Mouse (Mus musculus) erythroid progenitor cell, adult 5-6 weeks (primary cell): ENCODE measurements around the gene Xpnpep1. TPM values are rescaled to one million over a fixed set of nuclear protein-coding genes. Genes with fewer than 3 reads are reported as not detected.

Experiments
- ATAC-seq: replicated peaks from 2 replicates; pipeline ENCODE4 v1.8.0; 2016; ENCODE audit warnings: moderate number of reproducible peaks, mild to moderate bottlenecking, moderate TSS enrichment, inconsistent platforms; ENCODE audit not compliant: poor library complexity, low FRiP score, severe bottlenecking
- total RNA-seq, 2 experiments: library from RNA; stranded (forward) in 1 of 2; stranded (reverse) in 1 of 2; fragments of 150-400 nt in 1 of 2; fragments of 186-747, 209-891 nt in 1 of 2; gene quantifications; 2 replicates each; pipeline versions ENCODE4 v1.2.3 to v1.2.4; 2015 to 2017; ENCODE audit warnings: low replicate concordance in 2 of 2

Xpnpep1 gene
- total RNA-seq, 2 experiments from 2014 or later = 27.3 to 45.7 TPM

DNA sequence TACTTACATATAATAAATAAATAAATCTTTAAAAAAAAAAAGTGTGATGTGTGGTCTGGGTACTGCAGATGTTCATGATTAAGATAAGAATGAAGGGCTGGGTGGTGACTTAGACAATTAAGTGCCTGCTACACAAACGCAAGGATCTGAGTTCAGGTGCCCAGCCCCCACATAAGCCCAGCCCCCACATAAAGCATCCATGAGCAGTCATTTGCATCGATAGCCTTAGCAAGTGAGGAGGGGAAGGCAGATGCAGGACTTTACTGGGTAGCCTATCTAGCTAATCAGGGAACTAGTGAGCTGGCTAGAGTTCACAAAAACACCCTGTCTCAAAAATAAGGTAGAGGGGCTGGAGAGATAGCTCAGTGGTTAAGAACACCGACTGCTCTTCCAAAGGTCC lies 29.4 kb upstream of the Xpnpep1 start:
- no peak for ATAC-seq

- no peak for ATAC-seq
These were observed 26.9 kb upstream of the Xpnpep1 start for GRCm38 (mm10) chr19:53066934-53067333.

GRCm38 (mm10) chr19:53066531-53066930 lies 26.5 kb upstream of the Xpnpep1 start:
- no peak for ATAC-seq

- no peak for ATAC-seq
These were observed 25.0 kb upstream of the Xpnpep1 start for GRCm38 (mm10) chr19:53064972-53065361.

- ATAC-seq = no peak
These were observed 24.4 kb upstream of the Xpnpep1 start for GRCm38 (mm10) chr19:53064292-53064971.

DNA sequence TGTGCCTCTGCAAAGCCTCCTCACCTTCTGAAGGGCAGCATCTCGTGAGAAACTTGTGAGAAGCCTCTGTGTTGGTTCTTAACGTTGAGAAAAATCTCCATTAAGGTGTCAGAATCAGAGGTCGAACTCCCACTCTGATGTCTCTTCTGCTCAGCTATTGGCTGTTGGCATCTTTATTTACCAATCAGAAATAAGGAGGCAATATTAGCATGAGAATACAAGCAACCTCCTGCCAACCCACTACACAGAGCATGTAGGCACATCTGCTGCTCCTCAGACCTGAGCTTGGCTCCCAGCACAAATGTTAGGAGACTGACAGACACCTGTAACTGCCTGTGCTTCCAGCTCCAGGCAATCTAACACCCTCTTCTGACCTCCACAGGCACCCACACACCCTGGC lies 22.0 kb upstream of the Xpnpep1 start:
- no peak for ATAC-seq

GRCm38 (mm10) chr19:53059344-53060111 lies 19.5 kb upstream of the Xpnpep1 start:
- peak; percentile 54 for ATAC-seq

DNA sequence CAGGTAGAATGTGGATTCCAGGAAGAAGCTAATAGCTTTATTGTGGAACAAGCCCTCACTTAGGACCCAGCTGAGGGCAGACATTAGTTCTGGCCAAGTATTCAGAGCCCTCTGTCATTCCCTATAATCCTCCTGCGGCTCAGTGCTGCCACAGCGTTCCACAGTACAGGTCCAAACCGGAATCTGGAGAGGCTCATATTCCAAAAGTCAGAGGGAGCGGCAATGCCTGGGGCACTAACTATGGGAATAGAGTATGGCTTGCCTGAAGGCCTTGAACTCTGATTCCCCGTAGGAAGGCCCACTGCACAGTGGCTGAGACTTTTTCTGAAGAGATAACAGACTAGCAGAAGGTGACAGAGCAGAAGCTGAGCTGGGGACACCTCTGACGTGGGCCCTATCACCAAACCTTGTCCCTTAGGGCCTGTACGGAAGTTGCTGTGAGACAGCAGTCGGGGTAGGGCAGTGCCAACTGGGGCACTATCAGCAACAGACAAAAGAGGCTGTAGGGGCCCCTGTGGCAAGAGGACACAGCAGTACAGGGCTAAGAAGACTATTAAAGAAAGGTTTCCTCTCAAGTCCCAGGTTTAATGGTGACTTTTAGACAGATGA lies 18.8 kb upstream of the Xpnpep1 start:
- peak; percentile 93 for ATAC-seq

GRCm38 (mm10) chr19:53057980-53058725 lies 18.1 kb upstream of the Xpnpep1 start:
- no peak for ATAC-seq

DNA sequence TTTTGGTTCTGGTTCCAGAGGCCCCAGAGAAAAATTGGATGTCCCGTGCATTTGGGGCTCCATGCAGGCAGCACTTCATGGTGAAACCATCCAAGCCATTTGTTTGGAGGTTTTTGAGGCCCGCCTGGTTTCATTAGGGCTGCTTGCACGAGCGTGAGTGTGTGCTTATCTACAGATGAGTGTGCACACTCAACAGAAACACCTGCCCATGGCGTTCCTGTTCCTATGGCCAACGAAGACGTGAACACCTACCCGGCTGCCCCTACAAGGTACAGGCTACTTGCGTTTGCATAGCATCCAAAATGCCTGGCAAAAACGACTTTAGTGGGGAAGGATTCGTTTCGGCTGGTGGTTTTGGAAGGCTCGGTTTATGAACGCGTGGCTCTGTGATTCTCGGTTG lies 13.3 kb upstream of the Xpnpep1 start:
- no peak for ATAC-seq

DNA sequence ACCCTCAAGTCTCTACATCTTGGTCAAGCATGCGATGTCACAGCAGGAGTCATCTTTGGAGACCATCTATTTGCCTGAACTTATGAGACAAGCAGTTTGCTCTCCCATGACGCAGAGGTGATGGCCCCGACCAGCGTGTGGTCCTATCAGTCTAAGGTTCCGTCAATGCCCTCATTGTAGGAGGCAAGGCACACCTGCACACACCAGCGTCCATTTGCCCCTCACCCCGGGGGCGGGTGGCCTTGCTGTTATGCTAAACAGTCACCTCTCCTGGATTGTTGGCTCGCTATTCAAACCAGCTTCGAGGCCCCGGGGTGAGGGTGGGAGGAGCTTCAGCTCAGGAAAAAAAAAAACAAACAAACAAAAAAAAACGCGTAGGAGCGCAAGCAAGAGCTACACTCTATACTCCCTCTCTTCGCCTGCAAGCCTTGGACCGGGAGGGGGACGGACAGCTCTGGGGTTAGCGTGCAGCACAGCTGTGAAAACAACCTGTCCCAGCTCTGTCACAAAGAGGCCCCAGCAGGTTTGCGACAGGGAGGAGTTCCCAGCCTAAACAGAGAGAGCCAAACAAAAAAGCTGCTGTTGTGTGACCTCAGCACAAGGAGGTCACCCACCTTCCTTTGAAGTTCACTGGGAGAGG lies 12.1 kb upstream of the Xpnpep1 start:
- ATAC-seq = no peak

DNA sequence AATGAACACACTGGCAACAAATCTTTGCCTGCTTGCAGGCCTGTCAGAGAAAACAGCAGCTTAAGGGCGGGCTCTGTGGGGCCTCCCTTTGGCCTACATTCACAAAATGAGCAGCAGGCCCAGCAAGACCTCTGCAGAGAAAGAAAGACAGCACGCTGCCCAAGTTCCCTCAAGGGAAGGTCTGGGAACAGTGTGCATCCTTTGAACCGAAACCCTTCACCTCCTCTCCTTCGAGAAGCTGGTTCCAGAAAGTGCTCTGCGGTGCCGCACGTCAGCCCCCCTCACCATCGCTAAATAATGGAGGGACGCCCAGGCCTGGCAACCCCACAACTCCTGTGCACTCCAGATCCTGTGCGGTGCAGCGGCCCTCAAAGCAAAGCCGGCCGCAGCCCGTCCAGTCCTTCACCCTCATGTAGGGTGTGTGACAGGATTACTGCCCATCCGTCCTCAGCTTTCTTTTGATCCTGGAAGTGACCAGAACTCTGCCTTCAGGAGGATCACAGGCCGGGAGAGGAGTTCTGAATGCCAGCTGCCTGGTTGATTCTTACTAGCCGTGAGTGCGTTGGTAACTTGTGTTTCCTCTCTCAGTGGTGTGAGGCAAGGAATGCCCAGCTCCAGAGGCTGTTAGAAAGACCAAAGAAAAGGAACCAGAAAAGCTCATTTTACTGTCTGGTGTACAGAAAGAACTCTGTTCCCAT lies 11.4 kb upstream of the Xpnpep1 start:
- ATAC-seq = no peak

DNA sequence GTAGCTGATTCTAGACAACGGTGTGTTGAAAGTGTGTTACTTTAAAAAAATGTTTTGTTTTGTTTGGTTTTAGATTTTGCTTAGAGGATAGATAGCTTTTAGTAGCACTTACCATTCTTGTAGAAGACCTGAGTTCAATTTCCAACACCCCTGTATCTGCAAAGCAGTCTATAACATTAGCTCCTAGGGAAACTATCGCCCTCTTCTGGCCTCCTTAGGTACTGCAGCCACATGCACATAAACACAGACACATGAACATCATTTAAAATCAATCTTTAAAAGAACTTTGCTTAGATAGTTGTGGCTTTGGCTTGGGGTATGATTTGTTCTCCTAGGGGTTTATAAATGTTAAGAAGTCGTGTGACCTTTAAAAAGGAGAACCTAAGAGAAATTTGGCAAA lies 10.1 kb upstream of the Xpnpep1 start:
- ATAC-seq = no peak

GRCm38 (mm10) chr19:53047208-53047607 lies 7.2 kb upstream of the Xpnpep1 start:
- no peak for ATAC-seq

DNA sequence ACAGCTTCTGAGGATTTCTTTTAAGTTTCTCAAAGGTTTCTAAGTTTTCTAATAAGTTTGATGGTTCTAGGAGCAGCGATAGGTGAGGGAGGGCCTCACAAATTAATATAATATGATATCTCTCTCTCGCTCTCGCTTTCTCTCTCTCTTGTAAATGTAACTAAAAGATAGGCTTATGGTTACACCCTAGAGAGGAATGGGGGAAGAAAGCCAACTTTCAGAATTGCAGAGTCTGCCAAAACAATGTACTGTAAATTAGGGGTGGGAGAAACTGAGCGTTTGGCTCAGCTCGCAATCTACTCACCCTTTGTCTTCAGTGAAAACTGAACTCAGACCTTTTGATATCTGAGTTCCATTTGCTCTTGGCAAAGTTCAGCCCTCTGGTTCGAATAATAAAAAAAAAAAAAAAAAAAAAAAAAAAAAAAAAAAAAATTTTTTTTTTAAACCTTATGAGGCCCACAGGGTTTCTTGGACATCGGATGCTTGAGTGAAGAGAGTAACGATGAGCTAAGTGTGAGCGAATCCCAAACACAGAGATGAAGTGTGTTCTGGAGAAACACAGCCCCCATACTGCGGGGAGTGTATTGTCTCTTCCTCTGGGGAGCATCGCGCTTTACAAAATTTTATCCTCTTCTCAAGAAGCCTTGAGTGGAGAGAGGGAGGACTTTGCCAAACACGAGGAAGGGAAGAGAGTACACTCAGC lies 3.6 kb upstream of the Xpnpep1 start:
- no peak for ATAC-seq

- no peak for ATAC-seq
These were observed 1.6 kb upstream of the Xpnpep1 start for GRCm38 (mm10) chr19:53041570-53041969.

GRCm38 (mm10) chr19:53041133-53041510 lies 1.1 kb upstream of the Xpnpep1 start:
- no peak for ATAC-seq

- no peak for ATAC-seq
These were observed 924 bp downstream of the Xpnpep1 start for GRCm38 (mm10) chr19:53039090-53039489.

DNA sequence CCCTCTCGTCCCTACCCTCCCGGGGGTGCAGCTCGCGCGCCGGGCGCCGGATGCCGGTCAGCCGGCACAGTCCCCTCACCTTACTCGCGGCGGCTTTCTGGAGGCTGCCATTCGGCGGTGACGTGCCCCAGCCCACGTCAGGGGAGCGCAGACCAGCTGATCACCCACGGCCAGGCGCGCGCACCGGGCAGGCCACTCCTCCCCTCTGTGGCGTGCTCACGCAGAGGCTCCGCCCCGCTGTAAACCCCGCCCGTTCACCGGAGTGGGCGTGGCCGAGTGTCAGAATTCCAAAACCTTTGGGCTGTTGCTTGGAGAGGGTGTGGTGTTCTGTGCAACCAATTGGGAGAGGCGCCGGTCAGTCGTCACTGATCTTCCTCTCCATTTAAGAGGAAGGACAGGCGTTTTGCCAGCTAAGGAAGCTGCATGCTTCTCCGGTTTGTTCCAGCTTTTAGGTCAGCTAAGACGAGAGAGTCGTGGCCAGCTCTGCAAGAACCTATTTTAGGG lies 1.5 kb downstream of the Xpnpep1 start:
- ATAC-seq = peak; percentile 96
